Mouse (Mus musculus): ENCODE results near the gene Mtus2. TPM values are rescaled to one million over a fixed set of nuclear protein-coding genes. Genes with fewer than 3 reads are reported as not detected.

Mtus2 gene
- total RNA-seq, 2 experiments from 2014 or later, result 0.30 TPM; not detected in 1

DNA sequence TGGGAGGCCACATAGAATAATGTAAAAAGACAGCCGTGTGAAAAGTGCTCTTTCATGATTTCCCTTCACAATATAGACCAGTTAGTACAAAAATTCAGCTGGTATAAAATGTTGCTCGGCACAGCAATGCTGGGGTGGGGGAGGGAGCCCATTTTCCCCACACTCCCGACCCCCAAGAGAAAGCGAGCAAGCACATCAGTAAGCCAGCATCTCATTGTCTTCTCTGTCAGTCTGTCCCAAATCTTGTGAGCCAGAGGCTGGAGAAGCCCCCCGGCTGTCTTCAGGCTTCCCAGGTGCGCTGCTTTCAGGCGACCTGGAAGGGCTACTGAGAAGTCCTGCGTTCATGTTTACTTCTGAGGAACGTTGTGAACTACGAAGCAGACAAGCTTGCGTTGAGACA, 699 bp upstream of the Mtus2 start:
- no peak for ATAC-seq (replicated peaks; ENCODE audit: low FRiP score, poor library complexity, severe bottlenecking)

- no peak for ATAC-seq (replicated peaks; ENCODE audit: low FRiP score, poor library complexity, severe bottlenecking)
These were observed 612 bp downstream of the Mtus2 start for GRCm38 (mm10) chr5:147957592-147958271.

GRCm38 (mm10) chr5:147958552-147958951, 1.4 kb downstream of the Mtus2 start:
- ATAC-seq (replicated peaks; ENCODE audit: low FRiP score, poor library complexity, severe bottlenecking), result no peak

DNA sequence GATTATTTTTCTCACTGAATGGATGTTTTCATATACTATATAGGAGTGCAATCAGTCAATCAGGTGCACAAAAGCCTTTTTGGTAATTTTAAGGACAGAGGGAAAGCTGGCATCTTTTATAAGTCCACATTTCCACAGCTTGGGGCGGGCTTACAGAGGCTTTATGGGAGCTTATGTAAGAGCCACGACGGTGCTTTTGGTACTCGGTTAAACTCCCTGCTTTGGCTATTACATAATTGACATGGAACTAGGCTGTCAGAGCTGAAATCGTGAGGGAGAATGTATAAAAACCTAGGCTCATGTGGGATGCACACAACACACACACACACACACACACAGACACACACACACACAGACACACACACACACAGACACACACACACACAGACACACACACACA, 2.0 kb downstream of the Mtus2 start:
- no peak for ATAC-seq (replicated peaks; ENCODE audit: low FRiP score, poor library complexity, severe bottlenecking)

DNA sequence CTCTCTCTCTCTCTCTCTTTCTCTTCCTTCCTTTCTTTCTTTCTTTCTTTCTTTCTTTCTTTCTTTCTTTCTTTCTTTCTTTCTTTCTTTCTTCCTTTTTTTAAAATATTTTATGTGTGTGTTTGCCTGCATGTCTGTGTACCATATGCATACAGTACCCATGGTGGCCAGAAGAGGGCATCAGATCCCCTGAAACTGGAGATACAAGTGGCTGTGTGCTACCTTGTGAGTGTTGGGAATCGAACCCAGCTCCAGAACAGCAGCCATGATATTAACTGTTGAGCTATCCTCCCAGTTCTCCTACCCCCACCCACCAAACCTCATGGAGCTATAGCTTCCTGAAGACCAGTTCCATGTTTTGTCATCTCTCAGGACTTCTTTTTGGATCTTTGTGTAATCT, 3.7 kb downstream of the Mtus2 start:
- no peak for ATAC-seq (replicated peaks; ENCODE audit: low FRiP score, poor library complexity, severe bottlenecking)

DNA sequence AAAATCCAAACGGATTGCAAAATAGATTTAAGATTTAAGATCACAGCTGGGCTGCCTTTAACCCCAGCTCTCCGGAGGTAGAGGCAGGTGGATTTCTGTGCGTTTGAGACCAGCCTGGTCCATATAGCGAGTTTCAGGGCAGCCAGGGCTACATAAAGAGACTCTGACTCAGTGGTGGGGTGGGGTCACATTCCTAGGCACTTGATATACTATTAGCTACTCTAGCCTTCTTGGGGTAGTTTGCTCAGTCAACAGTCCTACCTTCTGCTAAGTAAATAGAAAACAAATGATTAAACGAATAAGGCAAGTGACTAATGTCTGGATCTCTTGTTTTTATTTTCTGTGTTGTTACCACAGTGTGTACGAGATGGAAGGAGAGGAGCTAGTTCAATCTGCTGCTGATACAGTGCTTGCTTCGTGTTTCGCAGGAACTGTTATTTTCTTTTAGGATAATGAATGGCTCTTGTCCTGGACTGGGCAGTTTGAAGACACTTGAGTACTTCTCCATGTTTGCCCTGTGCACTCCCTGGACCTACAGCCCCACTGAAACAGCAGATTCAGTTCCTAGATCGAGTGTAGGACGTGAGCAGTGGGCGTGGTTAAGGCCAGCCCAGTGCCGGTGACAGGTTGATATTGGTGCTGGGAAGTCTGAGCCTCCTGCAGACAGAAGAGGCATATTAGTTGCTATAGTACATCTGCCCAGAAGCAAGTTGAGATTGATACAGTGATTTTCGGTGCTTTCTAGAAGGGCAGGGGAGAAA, 6.9 kb downstream of the Mtus2 start:
- no peak for ATAC-seq (replicated peaks; ENCODE audit: low FRiP score, poor library complexity, severe bottlenecking)

GRCm38 (mm10) chr5:147964776-147965175, 7.7 kb downstream of the Mtus2 start:
- ATAC-seq (replicated peaks; ENCODE audit: low FRiP score, poor library complexity, severe bottlenecking), result no peak

GRCm38 (mm10) chr5:147966646-147967045, 9.5 kb downstream of the Mtus2 start:
- no peak for ATAC-seq (replicated peaks; ENCODE audit: low FRiP score, poor library complexity, severe bottlenecking)

DNA sequence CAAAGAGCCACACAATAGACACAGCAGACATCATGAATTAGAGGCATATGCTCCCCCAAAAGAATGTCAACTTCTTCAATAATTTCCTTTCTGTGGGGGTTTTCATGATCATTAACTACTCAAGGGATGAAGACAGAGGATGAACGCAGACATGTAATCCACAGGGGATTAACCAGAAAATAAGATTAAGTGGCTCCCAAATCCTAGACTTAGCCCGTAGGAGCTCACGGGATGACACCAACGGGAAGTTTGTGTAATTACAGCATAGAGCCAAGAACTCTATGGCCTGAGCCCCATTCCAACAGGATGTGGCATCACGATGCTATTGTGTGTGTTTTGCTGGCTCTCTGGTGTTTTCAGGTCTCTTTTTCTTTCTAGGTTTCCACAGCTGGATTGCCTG, 12.4 kb downstream of the Mtus2 start:
- ATAC-seq (replicated peaks; ENCODE audit: low FRiP score, poor library complexity, severe bottlenecking), result no peak

- no peak for ATAC-seq (replicated peaks; ENCODE audit: low FRiP score, poor library complexity, severe bottlenecking)
These were observed 18.9 kb downstream of the Mtus2 start for GRCm38 (mm10) chr5:147976001-147976400.

GRCm38 (mm10) chr5:147980606-147981005, 23.5 kb downstream of the Mtus2 start:
- ATAC-seq (replicated peaks; ENCODE audit: low FRiP score, poor library complexity, severe bottlenecking), result no peak

GRCm38 (mm10) chr5:147990289-147990688, 33.2 kb downstream of the Mtus2 start:
- no peak for ATAC-seq (replicated peaks; ENCODE audit: low FRiP score, poor library complexity, severe bottlenecking)

GRCm38 (mm10) chr5:147990775-147991174, 33.7 kb downstream of the Mtus2 start:
- no peak for ATAC-seq (replicated peaks; ENCODE audit: low FRiP score, poor library complexity, severe bottlenecking)

DNA sequence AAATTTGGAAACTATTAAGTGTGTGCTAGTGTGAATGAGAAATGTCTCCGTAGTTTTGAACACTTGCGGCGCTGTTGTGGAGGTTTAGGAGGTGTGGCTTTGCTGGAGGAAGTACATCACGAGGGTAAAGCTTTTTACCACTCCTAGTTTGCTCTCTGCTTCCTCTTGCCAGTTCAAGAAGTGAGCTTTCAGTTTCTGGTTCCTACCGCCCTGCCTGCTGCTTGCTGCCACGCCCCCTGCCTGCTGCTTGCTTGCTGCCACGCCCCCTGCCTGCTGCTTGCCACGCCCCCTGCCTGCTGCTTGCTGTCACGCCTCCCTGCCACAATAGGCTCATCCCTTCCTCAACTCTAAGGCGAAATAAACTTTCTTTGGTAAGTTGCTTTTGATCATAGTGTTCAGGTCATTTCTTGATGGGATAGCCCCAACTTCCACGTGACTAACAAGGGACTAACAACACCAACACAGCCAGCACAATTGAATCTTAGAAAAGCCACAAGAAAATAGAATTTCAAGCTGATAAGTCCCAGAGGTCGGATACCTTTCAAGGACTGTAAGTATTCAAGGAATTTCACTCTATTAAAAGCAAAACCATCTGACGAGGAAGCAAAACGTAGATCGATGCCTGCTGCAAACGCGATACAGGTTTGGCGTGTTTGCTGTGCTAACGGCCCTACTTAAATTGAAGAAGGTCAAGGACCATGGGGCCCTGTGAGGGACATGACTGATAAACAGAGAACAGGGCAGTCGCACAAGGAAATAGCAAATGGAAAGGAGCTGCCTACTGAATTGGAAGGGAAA, 35.7 kb downstream of the Mtus2 start:
- no peak; the same call in 1 of the 2 replicates for ATAC-seq (replicated peaks; ENCODE audit: low FRiP score, poor library complexity, severe bottlenecking)

- ATAC-seq (replicated peaks; ENCODE audit: low FRiP score, poor library complexity, severe bottlenecking), result no peak
These were observed 48.1 kb downstream of the Mtus2 start for GRCm38 (mm10) chr5:148005263-148005662.

- no peak for ATAC-seq (replicated peaks; ENCODE audit: low FRiP score, poor library complexity, severe bottlenecking)
These were observed 55.0 kb downstream of the Mtus2 start for GRCm38 (mm10) chr5:148012156-148012555.

DNA sequence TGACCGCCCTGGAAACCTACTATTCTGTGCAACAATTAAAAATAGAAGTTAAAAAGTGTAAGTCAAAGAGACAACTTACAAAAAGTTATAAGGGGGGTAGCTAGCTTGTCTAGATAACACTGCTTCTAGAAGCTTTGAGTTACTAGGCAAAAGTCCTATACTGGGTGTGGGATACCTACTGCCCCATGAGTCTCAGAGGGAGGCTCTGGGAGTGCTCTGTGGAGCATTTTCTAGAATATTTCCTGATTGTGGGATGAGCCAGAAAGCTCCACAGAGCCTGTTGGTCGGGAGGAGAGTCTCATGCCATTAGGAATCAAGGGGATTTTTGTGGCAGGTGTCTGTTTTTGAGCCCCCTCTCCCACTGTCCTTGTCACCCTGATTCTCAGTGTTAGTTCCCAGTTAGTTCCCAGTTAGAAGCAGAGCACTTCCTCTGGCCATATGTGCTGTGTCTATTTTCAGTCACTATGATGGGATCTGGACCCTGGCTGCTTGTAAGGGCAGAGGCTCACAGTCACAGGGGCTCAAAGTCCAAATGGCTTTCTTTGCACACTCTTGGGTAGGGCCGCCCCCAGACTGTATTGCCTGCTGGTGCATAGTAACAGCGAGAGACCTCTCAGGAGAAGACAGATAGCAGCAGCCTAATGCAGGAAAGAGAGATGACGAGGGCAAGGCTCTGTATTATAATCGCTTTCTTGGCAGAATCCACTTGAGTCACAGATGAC, 57.2 kb downstream of the Mtus2 start:
- ATAC-seq (replicated peaks; ENCODE audit: low FRiP score, poor library complexity, severe bottlenecking), result no peak

DNA sequence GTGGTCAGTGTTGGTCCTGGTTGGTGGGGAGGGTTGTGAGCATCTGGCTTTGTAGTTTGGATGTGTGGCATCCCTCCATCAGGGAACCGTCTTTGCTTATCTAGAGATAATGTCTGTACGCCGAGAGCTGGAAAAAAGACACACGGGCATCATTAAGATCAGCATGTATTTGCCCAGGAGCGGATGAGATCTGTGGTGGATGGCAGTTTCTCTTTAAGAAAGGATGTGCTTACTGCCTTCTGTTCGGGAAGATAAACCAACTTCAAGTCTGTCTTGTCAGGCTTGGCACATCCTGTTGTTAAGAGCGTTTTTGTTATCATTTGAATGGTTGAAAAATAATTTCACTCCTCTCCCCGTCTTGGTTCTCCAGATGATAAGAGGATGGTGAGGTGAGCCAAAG, 58.3 kb downstream of the Mtus2 start:
- ATAC-seq (replicated peaks; ENCODE audit: low FRiP score, poor library complexity, severe bottlenecking), result no peak

GRCm38 (mm10) chr5:148017371-148017770, 60.3 kb downstream of the Mtus2 start:
- no peak for ATAC-seq (replicated peaks; ENCODE audit: low FRiP score, poor library complexity, severe bottlenecking)

DNA sequence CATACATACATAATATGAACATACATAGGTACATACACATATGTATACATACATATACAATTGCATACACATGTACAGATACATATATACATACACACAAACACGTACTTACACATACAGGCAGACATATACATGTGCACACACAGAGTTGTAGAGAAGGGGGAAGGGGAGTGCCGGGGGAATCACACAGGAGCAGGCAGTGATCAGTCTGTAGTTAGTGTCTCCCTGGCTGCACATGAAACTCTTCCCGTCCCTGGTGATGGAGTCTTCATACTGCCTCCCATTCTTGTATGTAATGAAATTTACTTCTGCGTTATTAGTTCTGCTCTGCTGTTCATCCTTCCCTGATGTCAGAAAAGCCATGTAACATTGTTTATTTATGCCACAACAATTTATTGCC, 65.7 kb downstream of the Mtus2 start:
- no peak for ATAC-seq (replicated peaks; ENCODE audit: low FRiP score, poor library complexity, severe bottlenecking)
